Mouse (Mus musculus): ENCODE data around the gene Wdr6. TPM values are rescaled to one million over a fixed set of nuclear protein-coding genes. Genes with fewer than 3 reads are reported as not detected.

The Wdr6 gene
- polyA plus RNA-seq, 1 experiment from 2014 or later, result 288 TPM

GRCm38 (mm10) chr9:108591462-108591861 is 12.9 kb upstream of the Wdr6 start:
- Histone ChIP-seq H3K4me1 (peaks cover 42% of the 10 kb centered on the region), H3K4me2 (replicated peaks) (no peak overlapping the region), H3K27ac (replicated peaks) (no peak overlapping the region), H3K9ac (replicated peaks) (no peak overlapping the region), H3K36me3 (no peaks in the 10 kb centered on the region), H3K9me3 (no peaks in the 10 kb centered on the region), H3K4me3 (no peak overlapping the region), H3K27me3 (peaks cover 20% of the 10 kb centered on the region; the same call in 1 of the 2 replicates)
- 90% methylated on average over 4 of the region's 4 CpGs for WGBS
- no peak for ATAC-seq (ENCODE audit: low FRiP score, low read depth)

DNA sequence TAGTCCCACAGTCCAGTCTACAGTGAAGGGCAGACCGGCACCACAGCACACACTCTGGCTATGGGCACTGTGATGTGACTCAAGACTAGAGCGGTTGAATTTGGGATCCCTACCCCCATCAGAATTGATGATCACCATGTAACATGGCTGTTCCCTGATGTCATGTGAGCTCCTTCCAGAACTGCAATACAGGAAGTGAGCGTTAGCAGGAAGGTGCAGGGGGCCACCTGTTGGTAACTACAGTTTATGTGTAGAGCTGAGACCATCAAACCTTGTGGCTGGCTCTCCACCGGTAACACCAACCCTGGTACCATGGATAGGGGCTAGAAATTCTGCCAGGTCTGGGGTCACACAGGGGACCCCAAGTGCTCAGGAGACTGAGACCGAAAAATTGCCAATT is 10.7 kb upstream of the Wdr6 start:
- no peak overlapping the region for H3K4me3 ChIP-seq
- 75% methylated on average over 5 of the region's 5 CpGs for WGBS

DNA sequence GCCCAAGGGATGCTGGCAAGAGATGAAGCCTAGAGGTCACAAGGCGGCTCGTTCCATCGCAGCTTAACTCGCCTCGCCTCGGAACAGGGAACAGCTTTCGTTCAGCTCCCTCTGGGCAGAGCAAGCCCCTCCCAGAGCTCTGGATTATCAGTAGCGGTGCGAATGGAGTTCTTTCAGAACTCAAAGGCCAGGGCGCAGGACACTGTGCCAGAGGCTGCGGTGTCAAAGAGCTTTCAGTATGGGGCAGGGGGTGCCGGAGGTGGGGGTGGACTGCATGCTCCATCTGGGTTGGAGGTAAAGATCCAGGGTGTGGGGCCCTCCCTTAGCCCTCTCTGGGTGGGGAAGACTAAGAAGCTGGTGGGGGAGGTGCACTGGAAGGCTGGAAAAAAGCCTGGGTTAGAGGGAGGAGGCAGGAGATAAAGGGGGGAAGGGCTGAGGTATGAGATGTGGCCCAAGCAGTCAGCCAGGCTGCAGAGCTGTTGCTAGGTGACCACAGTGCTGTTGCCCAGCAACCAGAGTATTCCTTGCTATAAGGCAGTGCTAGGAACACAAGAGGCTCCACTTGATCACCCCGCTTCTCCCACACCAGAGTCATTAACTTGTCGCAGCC is 9.1 kb upstream of the Wdr6 start:
- H3K4me2 ChIP-seq (replicated peaks), result peak overlapping the region; percentile 53
- H3K27ac ChIP-seq (replicated peaks), result peak overlapping the region; percentile 99
- no peaks in the 10 kb centered on the region for H3K9me3 ChIP-seq
- peaks cover 28% of the 10 kb centered on the region; the same call in 1 of the 2 replicates for H3K27me3 ChIP-seq
- peaks cover 6% of the 10 kb centered on the region; the same call in 1 of the 2 replicates for H3K36me3 ChIP-seq
- peak overlapping the region; percentile 27 for H3K4me3 ChIP-seq
- ATAC-seq (ENCODE audit: low FRiP score, low read depth), result peak; percentile 98
- peak overlapping the region; percentile 39 for H3K9ac ChIP-seq (replicated peaks)
- H3K4me1 ChIP-seq, result peaks cover 40% of the 10 kb centered on the region
- under 1% methylated on average over 14 of the region's 14 CpGs for WGBS

More for the DNA sequence above, 10.7 kb upstream of the Wdr6 start:
- peaks cover 20% of the 10 kb centered on the region; the same call in 1 of the 2 replicates for H3K27me3 ChIP-seq
- H3K27ac ChIP-seq (replicated peaks), result peak overlapping the region; percentile 99
- ATAC-seq (ENCODE audit: low FRiP score, low read depth), result no peak
- no peak overlapping the region for H3K4me2 ChIP-seq (replicated peaks)
- H3K9me3 ChIP-seq, result no peaks in the 10 kb centered on the region
- H3K4me1 ChIP-seq, result peaks cover 40% of the 10 kb centered on the region
- no peaks in the 10 kb centered on the region for H3K36me3 ChIP-seq
- no peak overlapping the region for H3K9ac ChIP-seq (replicated peaks)

DNA sequence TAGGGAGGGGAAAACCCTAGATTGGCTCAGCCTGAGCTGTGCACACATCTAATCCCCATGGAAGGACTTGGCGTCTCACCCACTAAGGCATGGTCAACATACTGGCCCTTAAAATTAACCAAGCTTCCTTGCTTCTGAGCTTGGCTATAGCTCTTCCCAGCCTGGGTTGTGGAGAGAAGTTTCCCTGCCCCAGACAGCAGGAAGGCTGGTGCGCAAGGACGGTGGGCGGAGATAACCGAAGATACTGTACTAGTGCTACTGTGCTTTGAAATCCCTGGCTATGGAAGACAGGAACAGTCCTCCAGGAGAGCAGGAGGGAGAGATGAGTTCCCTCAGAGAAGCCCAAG is 778 bp upstream of the Wdr6 start:
- H3K9me3 ChIP-seq, result no peaks in the 10 kb centered on the region
- H3K4me3 ChIP-seq, result peak overlapping the region; percentile 83
- peaks cover 47% of the 10 kb centered on the region for H3K4me1 ChIP-seq
- peak overlapping the region; percentile 94 for H3K9ac ChIP-seq (replicated peaks)
- H3K27ac ChIP-seq (replicated peaks), result peak overlapping the region; percentile 97
- WGBS, result 54% methylated on average over 5 of the region's 5 CpGs
- peaks cover 39% of the 10 kb centered on the region for H3K36me3 ChIP-seq
- peak overlapping the region; percentile 89 for H3K4me2 ChIP-seq (replicated peaks)
- peaks cover 32% of the 10 kb centered on the region for H3K27me3 ChIP-seq
- ATAC-seq (ENCODE audit: low FRiP score, low read depth), result no peak

- Histone ChIP-seq H3K4me1 (peaks cover 59% of the 10 kb centered on the region), H3K27ac (replicated peaks) (peak overlapping the region; percentile 97), H3K9me3 (no peaks in the 10 kb centered on the region), H3K9ac (replicated peaks) (peak overlapping the region; percentile 94), H3K4me2 (replicated peaks) (peak overlapping the region; percentile 89), H3K36me3 (peaks cover 44% of the 10 kb centered on the region), H3K4me3 (peak overlapping the region; percentile 83), H3K27me3 (peaks cover 28% of the 10 kb centered on the region)
- peak; percentile 75 for ATAC-seq (ENCODE audit: low FRiP score, low read depth)
- WGBS, result under 1% methylated on average over 23 of the region's 24 CpGs
These were observed 500 bp downstream of the Wdr6 start for GRCm38 (mm10) chr9:108577934-108578544.

DNA sequence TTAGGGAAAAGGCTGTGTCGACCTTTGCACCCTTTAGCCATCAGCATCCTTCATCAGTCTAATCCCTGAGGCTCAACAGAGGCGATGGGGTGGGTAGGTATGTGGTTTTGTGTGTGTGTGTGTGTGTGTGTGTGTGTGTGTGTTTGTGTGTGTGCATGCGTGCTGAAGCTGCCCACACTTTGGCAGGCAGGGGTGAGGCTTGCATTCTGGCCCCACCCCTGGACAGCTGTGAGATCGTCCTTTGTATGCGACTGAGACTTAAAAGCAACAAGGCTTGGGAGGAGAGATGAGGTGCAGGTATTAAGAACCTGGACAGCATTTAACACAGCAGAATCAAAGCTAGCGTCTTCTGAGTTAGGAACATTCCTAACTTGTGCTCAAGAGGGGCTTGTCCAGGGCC is 1.5 kb downstream of the Wdr6 start:
- Histone ChIP-seq H3K4me1 (peaks cover 59% of the 10 kb centered on the region), H3K9me3 (no peaks in the 10 kb centered on the region), H3K36me3 (peaks cover 46% of the 10 kb centered on the region), H3K4me2 (replicated peaks) (peak overlapping the region; percentile 89), H3K27ac (replicated peaks) (no peak overlapping the region), H3K27me3 (peaks cover 22% of the 10 kb centered on the region), H3K4me3 (peak overlapping the region; percentile 83), H3K9ac (replicated peaks) (peak overlapping the region; percentile 94)
- no peak for ATAC-seq (ENCODE audit: low FRiP score, low read depth)
- 61% methylated on average over 6 of the region's 6 CpGs for WGBS

GRCm38 (mm10) chr9:108575321-108576297 is 2.9 kb downstream of the Wdr6 start:
- no peak overlapping the region; the same call in 1 of the 2 replicates for H3K27ac ChIP-seq (replicated peaks)
- WGBS, result 92% methylated on average over 37 of the region's 37 CpGs
- peaks cover 49% of the 10 kb centered on the region for H3K36me3 ChIP-seq
- no peaks in the 10 kb centered on the region for H3K9me3 ChIP-seq
- H3K4me2 ChIP-seq (replicated peaks), result peak overlapping the region; percentile 89
- peaks cover 62% of the 10 kb centered on the region for H3K4me1 ChIP-seq
- peaks cover 11% of the 10 kb centered on the region for H3K27me3 ChIP-seq
- ATAC-seq (ENCODE audit: low FRiP score, low read depth), result no peak
- peak overlapping the region; percentile 83; the same call in 1 of the 2 replicates for H3K4me3 ChIP-seq
- H3K9ac ChIP-seq (replicated peaks), result no peak overlapping the region; the same call in 1 of the 2 replicates

DNA sequence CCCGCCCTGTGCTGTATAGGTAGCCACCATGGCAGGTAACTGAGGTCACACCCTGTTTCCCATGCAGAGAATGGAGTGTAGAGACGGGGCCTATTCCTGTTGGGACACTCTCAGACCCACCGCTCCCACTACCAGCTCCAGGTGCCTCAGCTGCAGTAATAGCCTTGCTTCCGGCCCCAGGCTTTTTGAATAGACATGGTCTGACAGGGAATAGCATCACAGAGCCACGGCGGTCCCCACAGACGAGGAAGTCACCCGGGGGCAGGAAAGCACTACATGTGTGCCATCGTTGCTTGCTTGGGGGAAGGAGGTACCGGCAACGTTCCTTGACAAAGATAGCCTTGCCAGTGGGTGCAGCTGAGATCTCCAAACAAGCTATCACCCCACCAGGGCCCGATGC is 3.6 kb downstream of the Wdr6 start:
- H3K9me3 ChIP-seq, result no peaks in the 10 kb centered on the region
- 0 out of 2 replicates have a peak overlapping the region, but pooled peaks have one; percentile 89 for H3K4me2 ChIP-seq (replicated peaks)
- H3K4me1 ChIP-seq, result peaks cover 69% of the 10 kb centered on the region
- H3K4me3 ChIP-seq, result peak overlapping the region; percentile 4; the same call in 1 of the 2 replicates
- H3K9ac ChIP-seq (replicated peaks), result peak overlapping the region; percentile 26; the same call in 1 of the 2 replicates
- no peak overlapping the region; the same call in 1 of the 2 replicates for H3K27ac ChIP-seq (replicated peaks)
- 87% methylated on average over 12 of the region's 12 CpGs for WGBS
- peaks cover 49% of the 10 kb centered on the region for H3K36me3 ChIP-seq
- peaks cover 4% of the 10 kb centered on the region for H3K27me3 ChIP-seq
- no peak for ATAC-seq (ENCODE audit: low FRiP score, low read depth)

DNA sequence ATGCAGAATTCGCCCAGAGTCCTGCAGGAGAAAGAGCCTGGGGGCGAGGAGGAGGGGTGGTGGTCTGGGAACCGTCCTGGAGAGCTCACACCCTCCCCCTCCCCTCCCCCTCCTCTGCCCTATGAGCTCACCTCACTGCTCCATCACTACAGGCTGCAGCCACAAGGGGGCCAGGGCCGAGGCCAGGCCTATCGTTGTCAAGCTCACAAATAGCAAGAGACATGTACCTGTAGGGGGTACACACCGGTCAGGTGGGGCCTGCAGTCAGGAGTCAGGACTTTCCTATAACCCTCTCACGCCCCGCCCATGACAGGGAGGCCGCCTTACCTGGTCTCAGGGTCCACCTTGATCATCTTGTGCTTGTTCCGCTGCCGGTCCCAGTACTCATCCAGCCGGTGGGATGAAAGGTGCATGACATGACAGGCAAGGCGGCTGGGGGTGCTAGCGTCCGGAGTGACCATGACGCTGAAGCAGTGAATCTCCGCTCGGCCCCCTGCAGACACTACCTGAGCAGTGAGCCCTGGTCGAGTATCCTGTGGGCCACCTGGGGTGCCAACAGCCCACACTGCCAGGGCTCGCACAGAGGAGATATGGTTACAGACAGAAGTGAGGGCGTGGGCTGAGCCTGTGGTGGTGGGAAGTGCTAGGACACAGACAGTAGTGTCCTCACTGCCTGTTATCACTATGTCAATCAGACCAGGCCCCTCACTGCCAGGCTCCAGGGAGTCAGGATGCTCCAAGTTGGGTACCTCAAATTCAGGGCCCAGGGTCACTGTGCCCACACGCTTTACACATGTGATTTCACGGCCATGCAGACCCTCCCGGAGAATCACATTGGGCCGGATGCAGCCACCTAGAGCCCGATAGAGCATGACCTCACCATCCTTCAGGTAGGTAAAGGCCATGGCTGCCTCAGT is 4.5 kb downstream of the Wdr6 start:
- ATAC-seq (ENCODE audit: low FRiP score, low read depth), result no peak
- Histone ChIP-seq H3K36me3 (peaks cover 49% of the 10 kb centered on the region), H3K4me2 (replicated peaks) (peak overlapping the region; percentile 26), H3K27ac (replicated peaks) (peak overlapping the region; percentile 54), H3K4me1 (peaks cover 66% of the 10 kb centered on the region), H3K27me3 (no peaks in the 10 kb centered on the region), H3K9ac (replicated peaks) (peak overlapping the region; percentile 41; the same call in 1 of the 2 replicates), H3K4me3 (0 out of 2 replicates have a peak overlapping the region, but pooled peaks have one; percentile 8), H3K9me3 (no peaks in the 10 kb centered on the region)
- WGBS, result 54% methylated on average over 26 of the region's 26 CpGs

- no peak overlapping the region for H3K4me3 ChIP-seq
- ATAC-seq (ENCODE audit: low FRiP score, low read depth), result no peak
- H3K4me2 ChIP-seq (replicated peaks), result no peak overlapping the region
- peaks cover 49% of the 10 kb centered on the region for H3K36me3 ChIP-seq
- H3K27ac ChIP-seq (replicated peaks), result no peak overlapping the region
- no peaks in the 10 kb centered on the region for H3K9me3 ChIP-seq
- H3K27me3 ChIP-seq, result no peaks in the 10 kb centered on the region
- no peak overlapping the region for H3K9ac ChIP-seq (replicated peaks)
- 85% methylated on average over 10 of the region's 10 CpGs for WGBS
- peaks cover 71% of the 10 kb centered on the region for H3K4me1 ChIP-seq
These were observed 6.2 kb downstream of the Wdr6 start for GRCm38 (mm10) chr9:108572321-108572720.
